In the genomic region with DNA sequence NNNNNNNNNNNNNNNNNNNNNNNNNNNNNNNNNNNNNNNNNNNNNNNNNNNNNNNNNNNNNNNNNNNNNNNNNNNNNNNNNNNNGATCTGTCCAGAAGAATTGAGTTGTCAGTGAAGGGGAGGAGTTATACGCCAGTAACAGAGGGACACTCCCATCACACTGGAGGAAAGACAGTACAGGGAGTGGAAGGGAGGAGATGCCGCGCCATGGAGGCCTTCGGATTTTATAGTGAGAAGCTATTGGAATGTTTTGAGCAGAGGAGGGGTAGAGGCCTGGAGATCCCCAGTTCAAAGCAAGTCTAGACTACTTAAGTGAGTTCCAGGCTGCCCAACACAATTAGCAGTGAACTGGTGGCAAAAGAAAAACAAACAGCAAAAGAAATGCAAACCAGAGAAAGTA, we compare ENCODE assay signal across 8 mouse cellular contexts. TPM values are rescaled to one million over a fixed set of nuclear protein-coding genes. Genes with fewer than 3 reads are reported as not detected.
DNase-seq lines count a peak whose midpoint lies in the region; ATAC-seq and TF ChIP-seq lines count a peak whose summit lies in the region.

No protein-coding gene starts in this region.

- ATAC-seq in forebrain, embryonic 16.5 days = no peak
- ATAC-seq in hindbrain, embryonic 13.5 days (ENCODE audit: low FRiP score) = peak; percentile 46; the same call in 1 of the 2 replicates
- no peak for ATAC-seq in liver, embryonic 12.5 days
- ATAC-seq in neural tube, embryonic 13.5 days (ENCODE audit: low read depth) = peak; percentile 40; the same call in 1 of the 2 replicates

- H3K4me2 ChIP-seq in forebrain, embryonic 16.5 days (ENCODE audit: low read length) = peak overlapping the region; percentile 31
- peak overlapping the region; percentile 37 for H3K4me2 ChIP-seq in hindbrain, embryonic 13.5 days
- peak overlapping the region; percentile 49 for H3K4me2 ChIP-seq in liver, embryonic 12.5 days
- peak overlapping the region; percentile 41 for H3K4me2 ChIP-seq in neural tube, embryonic 13.5 days

- no peak overlapping the region for H3K9ac ChIP-seq in forebrain, embryonic 16.5 days (replicated peaks; ENCODE audit: low read depth, low read length)
- H3K9ac ChIP-seq in hindbrain, embryonic 13.5 days = no peak overlapping the region
- H3K9ac ChIP-seq in liver, embryonic 12.5 days = no peak overlapping the region
- H3K9ac ChIP-seq in neural tube, embryonic 13.5 days = no peak overlapping the region

- TF ChIP-seq CTCF in E14TG2a.4 (conservative IDR thresholded peaks at IDR 0.05; ENCODE audit: low read length) = no peak

- no peaks in the 10 kb centered on the region for H3K9me3 ChIP-seq in E14TG2a.4 (ENCODE audit: low read length)
- no peaks in the 10 kb centered on the region for H3K9me3 ChIP-seq in forebrain, embryonic 16.5 days (ENCODE audit: control insufficient read depth, low read length)
- no peaks in the 10 kb centered on the region for H3K9me3 ChIP-seq in hindbrain, embryonic 13.5 days
- no peaks in the 10 kb centered on the region for H3K9me3 ChIP-seq in liver, embryonic 12.5 days (replicated peaks)
- no peaks in the 10 kb centered on the region for H3K9me3 ChIP-seq in neural tube, embryonic 13.5 days

- peaks cover 15% of the 10 kb centered on the region for H3K36me3 ChIP-seq in E14TG2a.4 (ENCODE audit: insufficient read depth, low read length)
- H3K36me3 ChIP-seq in forebrain, embryonic 16.5 days (ENCODE audit: control insufficient read depth, insufficient read depth) = no peaks in the 10 kb centered on the region
- no peaks in the 10 kb centered on the region for H3K36me3 ChIP-seq in hindbrain, embryonic 13.5 days
- H3K36me3 ChIP-seq in liver, embryonic 12.5 days = no peaks in the 10 kb centered on the region
- H3K36me3 ChIP-seq in neural tube, embryonic 13.5 days = no peaks in the 10 kb centered on the region

- no peaks in the 10 kb centered on the region for H3K27me3 ChIP-seq in E14TG2a.4 (ENCODE audit: insufficient read depth, low read length)
- H3K27me3 ChIP-seq in forebrain, embryonic 16.5 days (replicated peaks; ENCODE audit: control insufficient read depth, insufficient read depth, low read length) = no peaks in the 10 kb centered on the region
- 0 out of 2 replicates have a peak, but pooled peaks cover 3% of the 10 kb centered on the region for H3K27me3 ChIP-seq in hindbrain, embryonic 13.5 days
- H3K27me3 ChIP-seq in liver, embryonic 12.5 days (replicated peaks) = no peaks in the 10 kb centered on the region
- no peaks in the 10 kb centered on the region for H3K27me3 ChIP-seq in neural tube, embryonic 13.5 days

- peak; percentile 69 to 89 for DNase-seq in adrenal gland, adult (ENCODE audit: inconsistent age in 2 of 2, low spot score in 1 of 2)
- no peak for DNase-seq in natural killer cell, adult 2 months (ENCODE audit: low spot score in 2 of 2)
- no peak for DNase-seq in spleen, adult 18-20 months

- H3K4me1 ChIP-seq in E14TG2a.4 (replicated peaks; ENCODE audit: low read depth, low read length) = peaks cover 40% of the 10 kb centered on the region
- no peaks in the 10 kb centered on the region for H3K4me1 ChIP-seq in forebrain, embryonic 16.5 days (replicated peaks; ENCODE audit: control insufficient read depth, insufficient read depth, low read length)
- 0 out of 2 replicates have a peak, but pooled peaks cover 3% of the 10 kb centered on the region for H3K4me1 ChIP-seq in hindbrain, embryonic 13.5 days (replicated peaks)
- no peaks in the 10 kb centered on the region for H3K4me1 ChIP-seq in liver, embryonic 12.5 days
- no peaks in the 10 kb centered on the region for H3K4me1 ChIP-seq in neural tube, embryonic 13.5 days (replicated peaks)

- peak overlapping the region; percentile 65 for H3K4me3 ChIP-seq in E14TG2a.4 (replicated peaks; ENCODE audit: low read length)
- H3K4me3 ChIP-seq in forebrain, embryonic 16.5 days (replicated peaks; ENCODE audit: low read length) = no peak overlapping the region
- no peak overlapping the region for H3K4me3 ChIP-seq in hindbrain, embryonic 13.5 days
- H3K4me3 ChIP-seq in liver, embryonic 12.5 days = peak overlapping the region; percentile 11; the same call in 1 of the 2 replicates
- H3K4me3 ChIP-seq in neural tube, embryonic 13.5 days = no peak overlapping the region

- 9% methylated on average over 4 of the region's 4 CpGs for WGBS in forebrain, embryonic 16.5 days
- WGBS in hindbrain, embryonic 13.5 days = 11% methylated on average over 4 of the region's 4 CpGs
- 16% methylated on average over 4 of the region's 4 CpGs for WGBS in liver, embryonic 12.5 days (ENCODE audit: insufficient replicate concordance)
- 1% methylated on average over 4 of the region's 4 CpGs for WGBS in neural tube, embryonic 13.5 days

- H3K27ac ChIP-seq in forebrain, embryonic 16.5 days (ENCODE audit: low read length) = no peak overlapping the region
- H3K27ac ChIP-seq in hindbrain, embryonic 13.5 days = peak overlapping the region; percentile 74
- peak overlapping the region; percentile 56; the same call in 1 of the 2 replicates for H3K27ac ChIP-seq in liver, embryonic 12.5 days
- peak overlapping the region; percentile 59; the same call in 1 of the 2 replicates for H3K27ac ChIP-seq in neural tube, embryonic 13.5 days (replicated peaks)

RNA-seq across cellular contexts. Expression of a gene that starts 33.7 kb away (rescaled TPM):
- 137 and 142 TPM in 2 replicates for polyA plus RNA-seq in forebrain, embryonic 16.5 days (2015; fragmentation: Nextera tagmentation; extraction: Ambion mirVana)
- polyA plus RNA-seq in hindbrain, embryonic 13.5 days (2015; fragmentation: Nextera tagmentation; extraction: Ambion mirVana) = 101 and 103 TPM in 2 replicates
- 43.2 and 43.7 TPM in 2 replicates for polyA plus RNA-seq in liver, embryonic 12.5 days (2016; fragmentation: Nextera tagmentation; extraction: Ambion mirVana)
- polyA plus RNA-seq in neural tube, embryonic 13.5 days (2015; fragmentation: Nextera tagmentation; extraction: Ambion mirVana) = 86.3 and 100 TPM in 2 replicates

RNA-seq across cellular contexts. Expression of a gene that starts 55.4 kb away (rescaled TPM):
- polyA plus RNA-seq in forebrain, embryonic 16.5 days (2015; fragmentation: Nextera tagmentation; extraction: Ambion mirVana) = 7.1 and 8.1 TPM in 2 replicates
- 9.5 and 10.2 TPM in 2 replicates for polyA plus RNA-seq in hindbrain, embryonic 13.5 days (2015; fragmentation: Nextera tagmentation; extraction: Ambion mirVana)
- polyA plus RNA-seq in liver, embryonic 12.5 days (2016; fragmentation: Nextera tagmentation; extraction: Ambion mirVana) = 0.12 and 0.42 TPM in 2 replicates
- polyA plus RNA-seq in neural tube, embryonic 13.5 days (2015; fragmentation: Nextera tagmentation; extraction: Ambion mirVana) = 10.6 and 11.8 TPM in 2 replicates

Comparison
In these comparisons a context has a peak if more than half of its experiments do, and no peak if none do; other contexts are left out.
1. H3K4me3 ChIP-seq: peak in E14TG2a.4 (single experiment) and liver, embryonic 12.5 days (single experiment); none in forebrain, embryonic 16.5 days (single experiment), hindbrain, embryonic 13.5 days (single experiment) and neural tube, embryonic 13.5 days (single experiment).
2. DNase-seq: peak in adrenal gland, adult (2 of 2); none in natural killer cell, adult 2 months (0 of 2) and spleen, adult 18-20 months (0 of 2).
3. ATAC-seq: peak in hindbrain, embryonic 13.5 days (single experiment) and neural tube, embryonic 13.5 days (single experiment); none in forebrain, embryonic 16.5 days (single experiment) and liver, embryonic 12.5 days (single experiment).
4. Peak in every context shown above with its lines, with median percentiles within 50 percentile points of each other: H3K4me2 ChIP-seq.